Mouse (Mus musculus) brown adipose tissue, adult 24 weeks (tissue): ENCODE data around the gene Hnrnpdl. TPM values are rescaled to one million over a fixed set of nuclear protein-coding genes. Genes with fewer than 3 reads are reported as not detected.

ENCODE experiments used
- H3K27ac ChIP-seq: fragments of 200-500 bp; replicated peaks from 2 replicates; pipeline ENCODE4 v1.5.1; 2012; ENCODE audit warnings: low read depth, mild to moderate bottlenecking, low read length
- H3K4me1 ChIP-seq: fragments of 200-500 bp; 2 replicates; pipeline ENCODE4 v1.6.1; 2012; ENCODE audit warnings: low read length, mixed read lengths; ENCODE audit not compliant: control insufficient read depth, insufficient read depth, insufficient read length
- H3K4me3 ChIP-seq: fragments of 200-500 bp; 2 replicates; pipeline ENCODE4 v1.5.1; 2012; ENCODE audit warnings: low read depth, mild to moderate bottlenecking, low read length, moderate library complexity; ENCODE audit not compliant: insufficient read depth
- polyA plus RNA-seq: library from polyadenylated mRNA; stranded (reverse); fragments of >200 nt; gene quantifications from 2 replicates; pipeline ENCODE4 v1.2.4, GENCODE M21; 2012; ENCODE audit not compliant: missing spikeins, insufficient read depth, insufficient read length

The Hnrnpdl gene
- polyA plus RNA-seq, 1 experiment: 60.5 TPM

GRCm38 (mm10) chr5:100005431-100005830 lies 34.0 kb downstream of the Hnrnpdl start:
- no peak overlapping the region for H3K27ac ChIP-seq
- H3K4me3 ChIP-seq: no peak overlapping the region
- H3K4me1 ChIP-seq: no peaks in the 10 kb centered on the region

DNA sequence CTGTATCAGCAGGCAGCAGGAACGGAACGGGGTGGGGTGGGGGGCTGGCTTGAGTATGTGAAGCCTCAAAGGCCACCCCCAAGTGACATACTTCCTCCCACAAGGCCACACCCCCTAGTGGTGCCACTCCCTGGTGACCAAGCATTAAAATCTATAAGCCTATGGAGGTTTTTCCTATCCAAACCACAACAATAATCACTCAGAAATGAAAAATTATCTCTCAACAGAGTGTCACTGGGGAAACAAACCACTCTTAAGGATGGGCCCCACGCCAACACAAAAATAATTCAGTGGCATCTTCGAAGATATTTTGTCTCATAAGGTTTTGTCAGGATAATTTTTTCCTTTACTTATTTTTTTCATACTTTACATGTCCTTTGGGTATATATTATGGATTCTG lies 35.6 kb downstream of the Hnrnpdl start:
- no peak overlapping the region for H3K4me3 ChIP-seq
- H3K4me1 ChIP-seq: no peaks in the 10 kb centered on the region
- H3K27ac ChIP-seq: no peak overlapping the region

GRCm38 (mm10) chr5:100000500-100000899 lies 39.0 kb downstream of the Hnrnpdl start:
- no peak overlapping the region for H3K4me3 ChIP-seq
- H3K27ac ChIP-seq: no peak overlapping the region
- no peaks in the 10 kb centered on the region for H3K4me1 ChIP-seq

DNA sequence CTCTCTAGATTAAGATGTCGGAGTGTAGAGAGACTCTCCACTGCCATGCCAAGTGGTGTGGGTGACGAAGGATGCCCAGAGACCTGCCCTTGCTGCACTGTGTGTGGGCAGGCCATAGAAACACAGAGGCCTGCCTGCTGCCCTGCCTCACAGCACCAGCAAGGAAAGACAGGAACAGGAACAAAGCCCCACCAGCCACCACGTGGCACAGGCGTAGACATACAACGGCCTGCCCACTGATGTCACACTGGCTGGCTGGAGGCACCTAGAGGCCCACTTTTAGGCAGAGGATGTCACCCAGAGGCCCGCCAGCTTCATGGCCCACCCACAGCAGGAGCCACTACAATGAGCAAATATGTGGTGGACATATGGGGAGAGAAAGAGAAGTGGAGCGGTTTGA lies 39.4 kb downstream of the Hnrnpdl start:
- H3K4me3 ChIP-seq: no peak overlapping the region
- no peak overlapping the region for H3K27ac ChIP-seq
- H3K4me1 ChIP-seq: no peaks in the 10 kb centered on the region

- H3K27ac ChIP-seq: no peak overlapping the region
Observed at GRCm38 (mm10) chr5:99994680-99995079, 44.8 kb downstream of the Hnrnpdl start.

GRCm38 (mm10) chr5:99994166-99994565 lies 45.3 kb downstream of the Hnrnpdl start:
- Histone ChIP-seq H3K4me1 (0 out of 2 replicates have a peak, but pooled peaks cover 2% of the 10 kb centered on the region), H3K4me3 (no peak overlapping the region), H3K27ac (no peak overlapping the region)

More at GRCm38 (mm10) chr5:99994680-99995079, 44.8 kb downstream of the Hnrnpdl start:
- Histone ChIP-seq H3K4me1 (0 out of 2 replicates have a peak, but pooled peaks cover 2% of the 10 kb centered on the region), H3K4me3 (no peak overlapping the region)

Other genes starting within 250 kb of the Hnrnpdl start
- gene Vamp9, start 133.4 kb downstream of the Hnrnpdl start, polyA plus RNA-seq: not detected in 2 replicates
- 75.8 and 84.9 TPM in 2 replicates for gene Hnrnpd, start 60.7 kb downstream of the Hnrnpdl start, polyA plus RNA-seq
- gene 4930524J08Rik, start 60.6 kb downstream of the Hnrnpdl start, polyA plus RNA-seq: 1.8 TPM in 1 of 2 replicates, not detected in the other
- gene Enoph1, start 321 bp upstream of the Hnrnpdl start, polyA plus RNA-seq: 6.6 and 7.1 TPM in 2 replicates
- not detected in 2 replicates for gene Tmem150c, start 120.1 kb upstream of the Hnrnpdl start, polyA plus RNA-seq